Mouse (Mus musculus) midbrain, embryonic 14.5 days (tissue): ENCODE measurements around the gene Chst3. TPM values are rescaled to one million over a fixed set of nuclear protein-coding genes. Genes with fewer than 3 reads are reported as not detected.

Experiments used
- ATAC-seq: fragments of 200-750 bp; cut with Nextera tagmentation; 2 replicates; pipeline ENCODE4 v1.8.0; 2017; ENCODE audit warnings: moderate number of reproducible peaks, moderate library complexity; ENCODE audit not compliant: low FRiP score, low TSS enrichment
- DNase-seq: peaks from one replicate; pipeline ENCODE4 v3.0.0-alpha.2; 2015
- H3K27ac ChIP-seq: fragments of 300-500 bp; sonication (generic); replicated peaks from 2 replicates; pipeline ENCODE4 v1.5.1; 2014; ENCODE audit warnings: mild to moderate bottlenecking, low read depth, low read length, moderate library complexity
- H3K27me3 ChIP-seq: fragments of 300-500 bp; sonication (generic); 2 replicates; pipeline ENCODE4 v1.6.1; 2014; ENCODE audit warnings: low read length, control low read depth, mixed read lengths; ENCODE audit not compliant: control insufficient read depth, insufficient read depth
- H3K36me3 ChIP-seq: fragments of 300-500 bp; sonication (generic); 2 replicates; pipeline ENCODE4 v1.6.1; 2014; ENCODE audit warnings: low read length, control low read depth; ENCODE audit not compliant: control insufficient read depth, insufficient read depth
- H3K4me1 ChIP-seq: fragments of 300-500 bp; sonication (generic); 2 replicates; pipeline ENCODE4 v1.6.1; 2014; ENCODE audit warnings: mild to moderate bottlenecking, antibody characterized with exemption, low read length, control low read depth; ENCODE audit not compliant: control insufficient read depth, insufficient read depth
- H3K4me2 ChIP-seq: fragments of 300-500 bp; sonication (generic); 2 replicates; pipeline ENCODE4 v1.6.1; 2014; ENCODE audit warnings: mild to moderate bottlenecking, low read length, moderate library complexity
- H3K4me3 ChIP-seq: fragments of 300-500 bp; sonication (generic); replicated peaks from 2 replicates; pipeline ENCODE4 v1.5.1; 2014; ENCODE audit warnings: low read depth, low read length
- H3K9ac ChIP-seq: fragments of 300-500 bp; sonication (generic); replicated peaks from 2 replicates; pipeline ENCODE4 v1.6.1; 2014; ENCODE audit warnings: mild to moderate bottlenecking, low read length, moderate library complexity
- H3K9me3 ChIP-seq: fragments of 300-500 bp; sonication (generic); 2 replicates; pipeline ENCODE4 v1.6.1; 2016; ENCODE audit warnings: low read length, control low read depth, mixed read lengths; ENCODE audit not compliant: control insufficient read depth
- WGBS: fragments of 180-500 bp; shearing (Covaris S2); extraction: QIAGEN DNeasy Blood & Tissue Kit; methylation state at CpG from one replicate; pipeline ENCODE4 v1.1.7; 2014; 5-methylcytosine and 5-hydroxymethylcytosine counted together
- polyA plus RNA-seq: library from polyadenylated mRNA; unstranded; fragments of >200 nt; fragmentation: Nextera tagmentation; extraction: Ambion mirVana; gene quantifications from 2 replicates; pipeline ENCODE4 v1.2.1, GENCODE M21; 2014

Gene Chst3
- polyA plus RNA-seq, 1 experiment from 2014 or later = 0.86 TPM

DNA sequence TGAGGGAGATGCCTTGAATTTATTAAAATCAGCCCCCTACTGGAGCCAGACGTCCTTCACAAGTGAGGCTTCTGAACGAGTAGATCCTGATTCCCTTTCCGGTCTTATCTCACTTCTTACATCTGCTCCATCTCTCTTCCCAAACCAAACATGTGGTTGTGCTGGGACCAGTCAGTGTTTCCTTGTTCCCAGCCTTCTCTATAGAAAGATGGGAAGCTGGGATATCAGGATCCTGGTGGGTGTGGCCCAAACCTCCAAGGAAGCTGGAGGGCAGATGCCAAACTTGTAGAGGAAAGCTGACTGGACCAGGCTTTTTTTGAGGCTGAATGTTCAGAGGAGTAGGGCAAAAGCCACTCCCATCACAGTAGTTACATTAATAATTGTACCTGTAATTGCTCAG lies 44.6 kb downstream of the Chst3 start:
- H3K9me3 ChIP-seq = no peaks in the 10 kb centered on the region
- H3K4me3 ChIP-seq = no peak overlapping the region
- no peak overlapping the region for H3K4me2 ChIP-seq
- H3K27ac ChIP-seq = no peak overlapping the region
- no peaks in the 10 kb centered on the region for H3K27me3 ChIP-seq
- DNase-seq (no peak), ATAC-seq (no peak)
- H3K9ac ChIP-seq = no peak overlapping the region
- no peaks in the 10 kb centered on the region for H3K36me3 ChIP-seq
- no peaks in the 10 kb centered on the region for H3K4me1 ChIP-seq
- WGBS = 71% methylated on average over 3 of the region's 3 CpGs

DNA sequence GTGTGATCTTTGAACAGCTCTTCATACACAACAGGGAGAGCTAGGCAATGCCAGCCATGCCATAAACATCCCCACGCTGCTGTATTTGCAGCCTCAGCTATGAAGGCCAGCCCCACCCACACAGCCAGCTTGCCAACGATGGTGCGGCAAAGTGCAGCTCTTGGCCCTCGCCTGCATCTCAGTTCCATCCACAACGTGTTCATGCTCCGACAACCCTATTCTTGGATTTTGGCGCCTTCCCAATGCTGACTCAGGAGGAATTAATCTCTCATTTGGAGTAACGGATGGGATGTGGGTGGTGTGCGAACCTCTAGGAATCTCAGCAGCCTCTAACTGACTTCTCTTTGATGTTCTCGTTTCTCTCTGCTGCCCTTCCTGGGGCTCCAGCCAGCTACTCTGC lies 46.0 kb downstream of the Chst3 start:
- ATAC-seq (no peak), DNase-seq (peak; percentile 53)
- no peaks in the 10 kb centered on the region for H3K27me3 ChIP-seq
- H3K4me2 ChIP-seq = no peak overlapping the region
- H3K9ac ChIP-seq = no peak overlapping the region
- H3K27ac ChIP-seq = no peak overlapping the region
- no peak overlapping the region for H3K4me3 ChIP-seq
- 72% methylated on average over 10 of the region's 10 CpGs for WGBS
- no peaks in the 10 kb centered on the region for H3K36me3 ChIP-seq
- H3K4me1 ChIP-seq = no peaks in the 10 kb centered on the region
- no peaks in the 10 kb centered on the region for H3K9me3 ChIP-seq

DNA sequence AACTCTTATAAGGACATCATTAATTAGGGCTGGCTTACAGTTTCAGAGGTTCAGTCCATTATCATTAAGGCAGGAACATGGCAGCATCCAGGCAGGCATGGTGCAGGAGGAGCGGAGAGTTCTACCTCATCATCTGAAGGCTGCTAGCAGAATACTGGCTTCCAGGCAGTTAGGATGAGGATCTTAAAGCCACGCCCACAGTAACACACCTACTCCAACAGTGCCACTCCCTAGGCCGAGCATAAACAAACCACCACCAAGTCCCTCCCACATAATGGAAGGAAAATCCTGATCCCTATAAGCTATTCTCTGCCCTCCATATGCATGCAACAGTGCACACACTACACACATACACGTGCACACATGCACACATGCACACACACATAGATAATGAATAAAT lies 46.8 kb downstream of the Chst3 start:
- WGBS = 94% methylated on average over 4 of the region's 4 CpGs
- Histone ChIP-seq H3K27me3 (no peaks in the 10 kb centered on the region), H3K4me3 (no peak overlapping the region), H3K27ac (no peak overlapping the region), H3K4me1 (no peaks in the 10 kb centered on the region), H3K9ac (no peak overlapping the region), H3K36me3 (no peaks in the 10 kb centered on the region), H3K4me2 (no peak overlapping the region), H3K9me3 (no peaks in the 10 kb centered on the region)
- ATAC-seq = no peak
- DNase-seq = no peak

DNA sequence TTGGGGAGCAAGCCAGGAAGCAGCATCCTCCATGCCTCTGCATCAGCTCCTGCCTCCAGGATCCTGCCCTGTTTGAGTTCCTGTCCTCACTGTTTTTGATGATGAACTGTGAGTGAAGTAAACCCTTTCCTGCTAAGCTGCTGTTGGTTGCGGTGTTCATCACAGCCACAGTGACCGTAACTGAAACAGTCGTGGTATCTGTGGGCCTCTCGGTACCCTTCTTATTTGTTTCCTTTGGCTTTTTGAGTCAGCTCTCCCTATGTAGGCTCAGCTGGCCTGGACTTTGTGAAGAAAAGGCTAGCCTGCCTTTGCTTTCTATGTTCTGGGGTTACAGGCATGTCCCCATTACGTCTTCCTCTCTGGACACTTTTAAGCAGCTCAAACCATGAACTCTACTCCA lies 47.7 kb downstream of the Chst3 start:
- ATAC-seq (no peak), DNase-seq (no peak)
- no peak overlapping the region for H3K4me3 ChIP-seq
- no peaks in the 10 kb centered on the region for H3K9me3 ChIP-seq
- no peaks in the 10 kb centered on the region for H3K27me3 ChIP-seq
- 95% methylated on average over 5 of the region's 5 CpGs for WGBS
- H3K9ac ChIP-seq = no peak overlapping the region
- H3K27ac ChIP-seq = no peak overlapping the region
- H3K4me1 ChIP-seq = no peaks in the 10 kb centered on the region
- H3K36me3 ChIP-seq = no peaks in the 10 kb centered on the region
- H3K4me2 ChIP-seq = no peak overlapping the region

DNA sequence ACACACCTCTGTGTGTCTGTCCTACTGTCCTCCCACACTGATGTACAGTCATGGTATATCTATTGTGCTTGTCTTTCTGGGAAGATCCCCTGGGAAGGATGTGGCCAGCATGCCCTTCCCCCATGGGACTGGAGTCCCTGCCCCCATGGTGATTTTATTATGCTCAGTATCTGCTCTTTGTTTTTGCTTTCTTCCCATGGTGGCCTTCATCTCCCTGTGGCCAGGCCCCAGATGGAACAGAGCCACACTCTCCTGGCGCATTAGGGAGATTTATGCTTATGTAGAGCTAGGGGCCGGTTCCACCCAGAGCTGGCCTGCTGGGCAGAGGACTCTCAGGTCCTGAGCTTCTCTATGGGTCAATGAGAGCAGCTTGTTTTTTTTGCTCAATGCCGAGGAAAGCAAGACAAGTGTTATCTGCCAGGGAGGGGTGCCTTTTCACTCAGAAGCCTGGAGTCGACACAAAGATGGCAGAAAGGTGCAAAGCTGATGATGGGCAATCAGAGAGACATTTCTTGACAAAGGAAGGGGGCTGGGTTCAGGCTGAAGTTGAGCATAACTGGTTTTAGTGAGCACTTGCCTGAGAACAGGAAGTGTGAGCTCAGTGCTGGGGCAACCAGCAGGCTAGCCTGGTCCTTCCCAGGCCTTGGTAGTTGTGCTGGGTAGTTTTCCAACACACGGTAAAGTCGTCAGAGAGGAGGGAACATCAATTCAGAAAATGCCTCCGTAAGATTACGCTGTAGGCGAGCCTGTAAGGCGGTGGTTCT lies 48.6 kb downstream of the Chst3 start:
- WGBS = 85% methylated on average over 10 of the region's 10 CpGs
- H3K9ac ChIP-seq = no peak overlapping the region
- no peak overlapping the region for H3K4me3 ChIP-seq
- H3K9me3 ChIP-seq = no peaks in the 10 kb centered on the region
- H3K27ac ChIP-seq = no peak overlapping the region
- ATAC-seq (no peak), DNase-seq (no peak)
- no peak overlapping the region for H3K4me2 ChIP-seq
- no peaks in the 10 kb centered on the region for H3K4me1 ChIP-seq
- no peaks in the 10 kb centered on the region for H3K27me3 ChIP-seq
- no peaks in the 10 kb centered on the region for H3K36me3 ChIP-seq

DNA sequence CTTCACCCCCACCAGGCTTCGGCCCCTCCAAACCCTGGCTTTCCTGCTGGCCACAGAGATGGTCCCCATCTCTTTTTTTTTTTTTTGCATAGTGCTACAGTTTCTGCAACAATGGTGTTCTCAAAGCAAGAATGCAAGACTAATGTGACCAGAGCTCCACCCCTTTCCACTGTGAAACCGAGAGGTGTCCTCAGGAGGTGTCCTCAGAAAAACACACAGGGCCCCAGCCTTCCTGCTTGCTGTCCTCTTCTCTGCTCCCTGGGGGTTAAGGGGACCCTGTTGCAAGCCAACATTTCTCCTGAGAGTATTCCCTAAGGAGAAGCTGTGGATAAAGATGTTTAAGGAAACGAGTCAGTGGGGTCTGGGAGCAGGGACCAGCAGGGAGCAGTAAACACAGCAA lies 50.1 kb downstream of the Chst3 start:
- Histone ChIP-seq H3K9ac (no peak overlapping the region), H3K4me1 (no peaks in the 10 kb centered on the region), H3K4me3 (no peak overlapping the region), H3K27me3 (no peaks in the 10 kb centered on the region), H3K36me3 (no peaks in the 10 kb centered on the region), H3K27ac (no peak overlapping the region), H3K4me2 (no peak overlapping the region), H3K9me3 (no peaks in the 10 kb centered on the region)
- no peak for ATAC-seq
- 69% methylated on average over 3 of the region's 3 CpGs for WGBS
- no peak for DNase-seq

DNA sequence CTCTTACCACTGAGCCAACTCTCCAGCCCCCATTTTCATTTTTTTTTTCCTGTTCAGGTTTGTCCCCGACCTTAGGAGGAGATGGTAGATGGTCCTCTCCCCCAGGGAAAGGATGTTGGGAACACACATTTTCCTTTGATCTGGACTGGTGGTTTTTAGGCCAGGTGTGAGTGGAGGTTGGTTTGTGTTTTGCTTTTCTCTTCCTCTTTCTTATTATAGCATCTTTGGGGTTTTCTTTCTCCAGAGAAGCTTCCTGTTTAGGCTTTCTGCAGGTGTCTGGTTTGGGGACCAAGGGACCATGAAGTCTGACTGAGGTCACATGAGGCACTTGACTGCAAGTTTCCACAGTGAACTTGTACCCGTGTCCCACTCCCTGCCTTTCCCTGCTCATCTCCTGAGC lies 50.8 kb downstream of the Chst3 start:
- H3K9ac ChIP-seq = no peak overlapping the region
- no peak overlapping the region for H3K27ac ChIP-seq
- no peaks in the 10 kb centered on the region for H3K36me3 ChIP-seq
- H3K4me3 ChIP-seq = no peak overlapping the region
- H3K27me3 ChIP-seq = no peaks in the 10 kb centered on the region
- H3K4me2 ChIP-seq = no peak overlapping the region
- 80% methylated on average over 2 of the region's 2 CpGs for WGBS
- DNase-seq (no peak), ATAC-seq (no peak)
- no peaks in the 10 kb centered on the region for H3K4me1 ChIP-seq
- H3K9me3 ChIP-seq = no peaks in the 10 kb centered on the region

DNA sequence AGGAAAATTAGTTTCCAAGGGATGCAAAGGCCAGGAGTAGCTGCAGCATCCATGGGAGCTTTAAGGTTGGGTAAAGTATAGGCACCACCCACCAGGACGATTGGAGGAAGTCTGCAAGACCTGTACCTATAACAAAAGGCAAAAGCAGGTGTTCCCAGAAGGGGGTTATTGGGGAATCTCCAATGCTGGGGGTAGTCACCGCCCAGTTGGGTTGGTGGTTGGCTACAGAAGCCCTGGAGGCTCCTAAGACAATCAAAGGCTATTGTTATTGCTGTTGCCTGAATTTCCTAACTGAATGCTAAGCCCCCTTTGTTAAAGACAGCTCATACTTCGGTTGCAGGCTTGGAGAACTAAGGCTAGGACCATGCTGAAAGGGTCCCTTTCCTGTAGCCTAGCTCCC lies 53.0 kb downstream of the Chst3 start:
- H3K9ac ChIP-seq = no peak overlapping the region
- H3K27ac ChIP-seq = no peak overlapping the region
- no peak for DNase-seq
- no peak overlapping the region for H3K4me2 ChIP-seq
- WGBS = 12% methylated on average over 3 of the region's 3 CpGs
- H3K4me1 ChIP-seq = no peaks in the 10 kb centered on the region
- no peaks in the 10 kb centered on the region for H3K27me3 ChIP-seq
- no peak overlapping the region for H3K4me3 ChIP-seq
- no peaks in the 10 kb centered on the region for H3K9me3 ChIP-seq
- no peak for ATAC-seq
- H3K36me3 ChIP-seq = no peaks in the 10 kb centered on the region

DNA sequence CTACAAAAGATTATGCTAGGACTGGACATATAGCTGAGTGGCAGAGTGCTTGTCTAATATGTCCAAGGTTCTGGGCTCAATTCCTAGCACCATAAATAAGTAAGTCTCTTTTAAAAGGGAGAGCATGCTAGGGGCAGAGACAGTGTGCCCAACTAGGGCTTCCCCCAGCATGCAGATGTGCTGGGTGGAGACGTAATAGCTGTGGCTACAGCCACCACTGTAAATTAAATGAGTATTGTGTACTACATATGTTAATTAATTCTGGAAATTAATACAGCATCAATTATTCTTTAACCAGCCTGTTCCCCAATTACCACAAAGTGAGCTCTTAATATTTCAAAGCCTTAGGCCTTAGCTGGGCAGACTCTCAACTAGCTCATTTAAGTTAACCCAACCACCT lies 54.2 kb downstream of the Chst3 start:
- 79% methylated on average over 1 of the region's 1 CpGs for WGBS
- ATAC-seq = no peak
- no peak overlapping the region for H3K4me2 ChIP-seq
- H3K27me3 ChIP-seq = no peaks in the 10 kb centered on the region
- DNase-seq = no peak
- no peak overlapping the region for H3K27ac ChIP-seq
- H3K4me3 ChIP-seq = no peak overlapping the region
- no peaks in the 10 kb centered on the region for H3K9me3 ChIP-seq
- no peaks in the 10 kb centered on the region for H3K4me1 ChIP-seq
- H3K9ac ChIP-seq = no peak overlapping the region
- H3K36me3 ChIP-seq = no peaks in the 10 kb centered on the region
